Mouse (Mus musculus) stomach, embryonic 14.5 days (tissue): ENCODE data around the gene Immp1l. TPM values are rescaled to one million over a fixed set of nuclear protein-coding genes. Genes with fewer than 3 reads are reported as not detected.

Experiments used
- ATAC-seq: fragments of 200-750 bp; cut with Nextera tagmentation; 2 replicates; pipeline ENCODE4 v1.8.0; 2017; ENCODE audit warnings: low read depth, moderate TSS enrichment; ENCODE audit not compliant: insufficient number of reproducible peaks, insufficient read depth, low FRiP score
- H3K27ac ChIP-seq: fragments of 300-500 bp; sonication (generic); 2 replicates; pipeline ENCODE4 v1.5.1; 2014; ENCODE audit warnings: mild to moderate bottlenecking, low read length, moderate library complexity, mixed read lengths
- H3K27me3 ChIP-seq: fragments of 300-500 bp; sonication (generic); 2 replicates; pipeline ENCODE4 v1.6.1; 2014; ENCODE audit warnings: low read length, control low read depth, mixed read lengths; ENCODE audit not compliant: control insufficient read depth, insufficient read depth
- H3K36me3 ChIP-seq: fragments of 300-500 bp; sonication (generic); 2 replicates; pipeline ENCODE4 v1.6.1; 2014; ENCODE audit warnings: mild to moderate bottlenecking, control low read depth, low read length, moderate library complexity, mixed read lengths; ENCODE audit not compliant: control insufficient read depth, insufficient read depth
- H3K4me1 ChIP-seq: fragments of 300-500 bp; sonication (generic); 2 replicates; pipeline ENCODE4 v1.6.1; 2014; ENCODE audit warnings: low read length, control low read depth, mixed read lengths; ENCODE audit not compliant: control insufficient read depth, insufficient read depth
- H3K4me2 ChIP-seq: fragments of 300-500 bp; sonication (generic); replicated peaks from 2 replicates; pipeline ENCODE4 v1.6.1; 2014; ENCODE audit warnings: low read depth, low read length, control low read depth
- H3K4me3 ChIP-seq: fragments of 300-500 bp; sonication (generic); 2 replicates; pipeline ENCODE4 v1.5.1; 2014; ENCODE audit warnings: low read depth, low read length, control low read depth
- H3K9ac ChIP-seq: fragments of 300-500 bp; sonication (generic); replicated peaks from 2 replicates; pipeline ENCODE4 v1.6.1; 2014; ENCODE audit warnings: low read depth, mild to moderate bottlenecking, control low read depth, low read length, moderate library complexity, mixed read lengths
- H3K9me3 ChIP-seq: fragments of 300-500 bp; sonication (generic); 2 replicates; pipeline ENCODE4 v1.6.1; 2016; ENCODE audit warnings: low read depth, low read length, control low read depth; ENCODE audit not compliant: control insufficient read depth
- WGBS: fragments of 180-500 bp; shearing (Covaris S2); extraction: QIAGEN DNeasy Blood & Tissue Kit; methylation state at CpG from one replicate; pipeline ENCODE4 v1.1.7; 2014; 5-methylcytosine and 5-hydroxymethylcytosine counted together
- polyA plus RNA-seq: library from polyadenylated mRNA; unstranded; fragments of >200 nt; fragmentation: Nextera tagmentation; extraction: Ambion mirVana; gene quantifications from 2 replicates; pipeline ENCODE4 v1.2.1, GENCODE M21; 2014

The Immp1l gene
- 134 and 149 TPM in 2 replicates for polyA plus RNA-seq

DNA sequence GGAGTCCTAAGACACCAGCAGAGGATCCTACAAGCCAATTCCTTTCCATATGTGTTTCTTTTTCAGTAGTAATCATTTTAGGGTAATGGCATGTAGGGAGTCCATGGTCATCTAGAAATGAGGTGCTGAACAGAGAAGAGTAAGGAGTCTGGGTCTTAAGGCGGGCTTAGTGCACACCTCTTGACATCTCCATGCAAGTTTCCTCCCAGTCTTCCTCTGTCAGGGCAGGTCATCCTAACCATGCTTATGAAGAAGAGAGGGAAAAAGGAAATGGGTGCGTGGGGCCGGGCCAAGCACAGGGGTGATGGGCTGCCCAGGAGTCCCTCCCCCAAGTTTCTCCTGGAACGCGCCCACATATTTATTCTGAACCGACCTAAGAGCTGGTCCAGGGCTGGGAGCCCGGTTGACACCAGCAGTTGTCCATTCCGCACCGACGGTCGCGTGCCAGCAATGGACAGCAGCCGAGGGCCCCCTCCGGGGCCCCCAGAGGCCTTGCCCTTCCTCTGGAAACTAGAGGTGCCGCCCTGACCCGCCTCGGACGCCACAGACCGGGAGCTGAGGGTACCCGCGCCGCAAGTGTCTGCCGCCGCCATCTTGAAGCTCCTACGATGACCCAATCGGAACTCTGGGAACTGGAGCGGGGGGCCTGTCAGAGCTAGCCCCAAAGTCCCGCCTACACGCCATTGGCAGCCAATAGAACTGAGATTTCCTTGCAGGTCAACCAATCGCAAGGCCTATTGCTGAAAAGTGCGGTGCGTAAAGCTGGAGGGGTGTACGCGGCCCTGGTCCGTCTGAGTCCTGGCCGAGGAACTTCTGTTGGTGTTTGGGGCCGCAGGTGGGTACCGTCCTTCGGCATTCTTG is at the start of gene Immp1l, which contains the start of gene Elp4:
Gene Immp1l (plus strand): TSS at position 743 of the 861 bp plus-strand sequence.
Gene Elp4 (minus strand): TSS at position 669 of the 861 bp plus-strand sequence.
- Histone ChIP-seq H3K27ac (peak within 1 kb of the TSS; percentile 39; the same call in 1 of the 2 replicates), H3K4me3 (peak within 1 kb of the TSS; percentile 84), H3K4me1 (no peaks in the 10 kb centered on the region), H3K27me3 (no peaks in the 10 kb centered on the region), H3K4me2 (peak within 1 kb of the TSS; percentile 74), H3K9me3 (no peaks in the 10 kb centered on the region), H3K36me3 (no peaks in the 10 kb centered on the region; the same call in 1 of the 2 replicates), H3K9ac (peak within 1 kb of the TSS; percentile 68)
- peak; percentile 100 for ATAC-seq
- under 1% methylated on average over 39 of the region's 39 CpGs for WGBS

DNA sequence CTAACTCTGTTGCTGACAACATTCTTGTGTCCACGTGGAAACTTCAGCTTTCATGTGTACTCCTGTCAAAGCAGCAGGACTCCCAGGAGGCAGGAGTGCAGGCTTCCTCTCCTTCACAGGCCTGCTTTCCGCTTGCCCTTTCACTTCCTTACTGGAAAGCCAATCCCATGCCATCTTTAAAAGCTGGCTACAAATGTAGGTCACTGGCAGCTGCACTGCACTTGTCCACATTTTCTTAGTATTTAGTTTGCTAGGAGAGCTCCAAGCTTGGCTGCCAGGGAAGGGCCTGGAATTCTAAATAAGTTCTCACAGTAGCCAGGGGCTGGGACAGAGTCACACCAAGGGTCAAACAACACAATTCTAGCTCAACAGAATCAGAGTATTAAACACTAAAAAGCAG is 49.7 kb upstream of the Immp1l start:
- H3K36me3 ChIP-seq = no peaks in the 10 kb centered on the region
- H3K9ac ChIP-seq = no peak overlapping the region
- no peaks in the 10 kb centered on the region for H3K4me1 ChIP-seq
- H3K4me2 ChIP-seq = no peak overlapping the region
- H3K27ac ChIP-seq = no peak overlapping the region
- WGBS = 63% methylated on average over 2 of the region's 2 CpGs
- no peaks in the 10 kb centered on the region for H3K9me3 ChIP-seq
- ATAC-seq = no peak
- no peaks in the 10 kb centered on the region for H3K27me3 ChIP-seq
- no peak overlapping the region for H3K4me3 ChIP-seq

DNA sequence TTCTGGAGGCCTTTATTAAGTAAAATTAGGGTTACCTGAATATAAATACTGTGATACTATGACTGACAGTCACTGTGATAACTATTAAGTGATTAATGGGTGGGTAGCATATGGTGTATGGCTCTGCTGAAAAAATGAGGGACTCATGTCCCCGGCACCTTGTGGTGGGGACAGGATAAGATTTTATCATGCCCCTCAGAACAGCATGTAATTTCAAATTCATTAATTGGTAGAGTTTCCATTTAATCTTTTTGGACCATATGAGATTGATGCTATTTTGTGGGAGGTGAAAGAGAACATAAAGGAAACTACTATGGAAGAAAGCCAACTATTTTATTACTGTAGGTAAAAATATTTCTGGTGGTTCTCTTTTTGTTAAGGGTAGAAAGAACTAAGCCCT is 31.0 kb upstream of the Immp1l start:
- WGBS = 94% methylated on average over 1 of the region's 1 CpGs
- H3K4me2 ChIP-seq = no peak overlapping the region
- no peaks in the 10 kb centered on the region for H3K9me3 ChIP-seq
- H3K36me3 ChIP-seq = no peaks in the 10 kb centered on the region
- no peak for ATAC-seq
- H3K4me1 ChIP-seq = no peaks in the 10 kb centered on the region
- H3K9ac ChIP-seq = no peak overlapping the region
- no peak overlapping the region for H3K27ac ChIP-seq
- no peak overlapping the region for H3K4me3 ChIP-seq
- no peaks in the 10 kb centered on the region for H3K27me3 ChIP-seq

DNA sequence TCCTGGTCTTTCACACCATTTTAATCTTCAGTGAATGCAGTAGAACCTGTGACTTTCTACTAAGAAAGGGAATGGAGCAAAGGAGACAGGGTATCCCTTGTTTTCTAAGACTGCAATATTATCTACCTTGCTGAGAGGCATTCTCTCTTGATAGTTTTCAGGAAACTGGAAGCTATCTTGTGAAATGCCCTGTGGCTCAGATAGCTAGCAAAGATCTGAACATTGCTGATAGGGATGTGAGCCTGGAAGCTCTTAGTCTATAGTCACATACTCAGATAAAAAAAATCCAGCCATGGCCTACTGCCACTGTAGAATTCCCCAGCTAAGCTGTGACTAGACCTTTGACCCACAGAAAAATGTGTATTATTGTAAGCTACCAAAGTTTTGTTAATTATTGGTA is 13.6 kb upstream of the Immp1l start:
- ATAC-seq = no peak
- H3K9me3 ChIP-seq = no peaks in the 10 kb centered on the region
- no peak overlapping the region for H3K9ac ChIP-seq
- no peak overlapping the region for H3K4me3 ChIP-seq
- H3K4me2 ChIP-seq = no peak overlapping the region
- no peaks in the 10 kb centered on the region for H3K27me3 ChIP-seq
- no peak overlapping the region for H3K27ac ChIP-seq
- no peaks in the 10 kb centered on the region for H3K4me1 ChIP-seq
- no peaks in the 10 kb centered on the region for H3K36me3 ChIP-seq

DNA sequence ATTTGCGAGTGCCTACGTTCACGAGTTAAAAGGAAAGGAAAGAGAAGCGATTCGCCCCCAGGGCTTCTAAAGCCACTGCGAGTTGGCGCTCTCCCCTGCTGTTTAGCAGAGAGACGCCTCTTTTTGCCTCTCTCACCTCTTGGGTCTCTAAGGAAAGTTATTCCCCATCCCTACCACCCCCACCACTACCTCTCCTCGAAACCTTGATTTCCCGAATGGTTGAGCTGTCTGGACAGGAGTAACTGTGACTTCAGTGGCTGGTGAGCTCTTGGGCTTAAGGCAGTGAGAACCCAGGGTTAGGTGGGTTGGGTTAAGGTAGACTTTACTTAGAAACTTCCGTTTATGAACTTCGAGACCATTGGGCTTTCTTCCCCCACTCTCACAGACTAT is 314 bp downstream of the Immp1l start:
- peak; percentile 57; the same call in 1 of the 2 replicates for ATAC-seq
- Histone ChIP-seq H3K9ac (peak overlapping the region; percentile 49), H3K36me3 (no peaks in the 10 kb centered on the region; the same call in 1 of the 2 replicates), H3K4me3 (peak overlapping the region; percentile 84), H3K4me2 (peak overlapping the region; percentile 74), H3K4me1 (no peaks in the 10 kb centered on the region), H3K27me3 (no peaks in the 10 kb centered on the region), H3K9me3 (no peaks in the 10 kb centered on the region), H3K27ac (peak overlapping the region; percentile 39; the same call in 1 of the 2 replicates)
- WGBS = 1% methylated on average over 12 of the region's 12 CpGs

DNA sequence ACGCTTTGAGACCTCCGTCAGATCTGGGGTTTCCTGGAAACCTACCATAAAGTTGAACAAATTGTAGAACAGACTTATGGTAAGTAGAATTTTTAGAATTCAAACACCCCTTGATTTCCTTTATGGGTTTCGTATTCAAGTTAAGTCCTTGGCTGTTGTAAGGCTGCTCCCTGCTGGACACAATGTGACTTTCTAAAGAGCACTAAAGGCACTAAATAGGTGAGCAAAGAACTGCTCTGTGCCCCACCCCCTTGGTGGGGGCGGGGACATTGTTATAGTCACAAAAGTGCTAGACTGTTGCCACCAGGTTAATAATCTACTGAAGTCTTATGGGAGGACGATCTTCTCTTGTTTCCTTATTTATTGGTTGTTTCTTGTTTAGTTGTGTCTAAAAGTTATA is 3.9 kb downstream of the Immp1l start:
- peaks cover 5% of the 10 kb centered on the region; the same call in 1 of the 2 replicates for H3K36me3 ChIP-seq
- H3K27me3 ChIP-seq = no peaks in the 10 kb centered on the region
- no peaks in the 10 kb centered on the region for H3K9me3 ChIP-seq
- ATAC-seq = no peak
- H3K4me3 ChIP-seq = no peak overlapping the region
- H3K27ac ChIP-seq = no peak overlapping the region
- WGBS = 85% methylated on average over 5 of the region's 5 CpGs
- H3K4me2 ChIP-seq = no peak overlapping the region
- H3K4me1 ChIP-seq = no peaks in the 10 kb centered on the region
- H3K9ac ChIP-seq = no peak overlapping the region

DNA sequence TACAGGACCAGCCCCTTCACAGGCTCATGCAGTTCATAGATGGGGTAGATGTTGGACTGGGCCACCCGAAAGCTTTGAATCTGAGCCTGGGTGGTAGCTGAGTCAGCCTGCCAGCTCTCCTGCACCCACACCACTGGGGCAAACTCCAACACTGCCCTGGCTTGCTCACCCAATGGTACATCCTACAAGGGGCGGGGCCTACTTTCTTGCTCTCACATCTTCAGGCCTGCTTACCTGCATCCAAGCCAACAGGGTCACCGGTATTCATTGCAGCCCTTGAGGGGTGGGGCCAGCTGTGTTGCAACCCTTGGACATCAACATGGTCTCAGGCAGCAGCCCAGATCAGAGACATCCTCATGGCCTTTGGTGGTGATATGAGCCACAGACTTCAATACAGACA is 6.2 kb downstream of the Immp1l start:
- Histone ChIP-seq H3K4me3 (no peak overlapping the region), H3K36me3 (peaks cover 5% of the 10 kb centered on the region; the same call in 1 of the 2 replicates), H3K27ac (no peak overlapping the region), H3K9me3 (no peaks in the 10 kb centered on the region), H3K27me3 (no peaks in the 10 kb centered on the region), H3K9ac (no peak overlapping the region), H3K4me2 (no peak overlapping the region), H3K4me1 (no peaks in the 10 kb centered on the region)
- ATAC-seq = no peak
- 86% methylated on average over 3 of the region's 3 CpGs for WGBS

DNA sequence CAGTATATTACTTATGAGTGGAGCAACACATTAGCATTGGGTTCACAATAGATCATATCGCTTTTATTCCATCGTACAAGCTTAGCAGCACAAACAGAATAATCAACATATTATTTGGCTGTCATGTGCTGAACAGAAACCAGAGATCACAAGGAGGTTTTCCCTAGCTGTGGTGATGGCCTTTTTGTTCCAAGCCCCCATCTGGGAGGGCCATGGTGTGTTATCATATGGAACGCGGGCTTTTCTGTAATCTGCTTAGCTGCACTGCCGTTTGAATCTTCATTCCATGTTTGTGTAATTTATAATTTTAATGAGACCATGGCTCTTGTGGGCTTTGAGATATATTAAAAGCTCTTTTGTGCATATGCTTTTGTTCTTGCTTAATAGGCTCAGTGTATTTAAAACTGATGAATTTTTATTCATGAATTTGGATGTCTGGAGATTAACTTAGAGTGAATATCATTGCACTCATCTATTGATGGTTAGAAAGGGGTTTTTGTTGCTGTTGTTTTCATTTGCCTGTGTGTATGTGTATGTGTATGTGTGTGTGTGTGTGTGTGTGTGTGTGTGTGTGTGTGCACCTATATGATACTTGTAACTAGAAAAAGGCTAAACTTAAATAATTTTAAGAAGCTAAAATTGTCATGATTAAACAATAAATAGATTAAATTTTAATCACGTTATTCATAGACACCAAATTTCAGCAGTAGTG is 9.4 kb downstream of the Immp1l start:
- H3K27ac ChIP-seq = no peak overlapping the region
- no peak for ATAC-seq
- H3K9ac ChIP-seq = no peak overlapping the region
- no peaks in the 10 kb centered on the region for H3K9me3 ChIP-seq
- H3K27me3 ChIP-seq = no peaks in the 10 kb centered on the region
- 84% methylated on average over 6 of the region's 6 CpGs for WGBS
- no peak overlapping the region for H3K4me3 ChIP-seq
- H3K4me2 ChIP-seq = no peak overlapping the region
- no peaks in the 10 kb centered on the region for H3K4me1 ChIP-seq
- 0 out of 2 replicates have a peak, but pooled peaks cover 5% of the 10 kb centered on the region for H3K36me3 ChIP-seq
